In the genomic region with DNA sequence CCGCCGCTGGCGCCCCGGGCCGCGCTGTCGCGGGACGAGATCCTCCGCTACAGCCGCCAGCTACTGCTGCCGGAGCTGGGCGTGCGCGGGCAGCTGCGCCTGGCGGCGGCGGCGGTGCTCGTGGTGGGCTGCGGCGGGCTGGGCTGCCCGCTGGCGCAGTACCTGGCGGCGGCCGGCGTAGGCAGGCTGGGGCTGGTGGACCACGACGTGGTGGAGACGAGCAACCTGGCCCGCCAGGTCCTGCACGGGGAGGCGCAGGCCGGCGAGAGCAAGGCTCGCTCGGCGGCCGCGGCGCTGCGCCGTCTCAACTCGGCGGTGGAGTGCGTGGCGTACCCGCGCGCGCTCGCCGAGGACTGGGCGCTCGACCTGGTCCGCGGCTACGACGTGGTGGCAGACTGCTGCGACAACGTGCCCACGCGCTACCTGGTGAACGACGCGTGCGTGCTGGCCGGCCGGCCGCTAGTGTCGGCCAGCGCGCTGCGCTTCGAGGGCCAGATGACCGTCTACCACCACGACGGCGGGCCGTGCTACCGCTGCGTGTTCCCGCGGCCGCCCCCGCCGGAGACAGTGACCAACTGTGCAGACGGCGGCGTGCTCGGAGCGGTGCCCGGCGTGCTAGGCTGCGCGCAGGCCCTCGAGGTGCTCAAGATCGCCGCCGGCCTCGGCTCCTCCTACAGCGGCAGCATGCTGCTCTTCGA, we compare ENCODE assay signal across 8 mouse cellular contexts. TPM values are rescaled to one million over a fixed set of nuclear protein-coding genes. Genes with fewer than 3 reads are reported as not detected.
DNase-seq lines count a peak whose midpoint lies in the region; ATAC-seq and TF ChIP-seq lines count a peak whose summit lies in the region.

No protein-coding gene starts in this region.

- H3K9ac ChIP-seq in ES-Bruce4 (ENCODE audit: low read depth, poor library complexity, severe bottlenecking): peak overlapping the region; percentile 87
- peak overlapping the region; percentile 81 for H3K9ac ChIP-seq in midbrain, embryonic 16.5 days (ENCODE audit: low read depth, low read length)

- H3K36me3 ChIP-seq in heart, embryonic 10.5 days: peaks cover 32% of the 10 kb centered on the region
- peaks cover 10% of the 10 kb centered on the region for H3K36me3 ChIP-seq in ES-Bruce4 (ENCODE audit: control insufficient read depth, insufficient read depth, low read length, poor library complexity, severe bottlenecking)
- peaks cover 15% of the 10 kb centered on the region for H3K36me3 ChIP-seq in midbrain, embryonic 16.5 days (ENCODE audit: control insufficient read depth, insufficient read depth, low read length)

- peaks cover 31% of the 10 kb centered on the region for H3K4me1 ChIP-seq in heart, embryonic 10.5 days
- peaks cover 2% of the 10 kb centered on the region for H3K4me1 ChIP-seq in ES-Bruce4 (ENCODE audit: control insufficient read depth, insufficient read depth, low read length)
- peaks cover 35% of the 10 kb centered on the region for H3K4me1 ChIP-seq in midbrain, embryonic 16.5 days (ENCODE audit: control insufficient read depth, insufficient read depth, low read length)

- H3K4me3 ChIP-seq in heart, embryonic 10.5 days: peak overlapping the region; percentile 96
- H3K4me3 ChIP-seq in ES-Bruce4 (ENCODE audit: low read depth, low read length): peak overlapping the region; percentile 95
- peak overlapping the region; percentile 83 for H3K4me3 ChIP-seq in midbrain, embryonic 16.5 days (ENCODE audit: low read depth, low read length)

- peak; percentile 81 for ATAC-seq in midbrain, embryonic 16.5 days

- no peaks in the 10 kb centered on the region for H3K27me3 ChIP-seq in heart, embryonic 10.5 days (ENCODE audit: insufficient read depth, poor library complexity, severe bottlenecking)
- no peaks in the 10 kb centered on the region for H3K27me3 ChIP-seq in ES-Bruce4 (ENCODE audit: control insufficient read depth, insufficient read depth, low read length, poor library complexity, severe bottlenecking)
- no peaks in the 10 kb centered on the region for H3K27me3 ChIP-seq in midbrain, embryonic 16.5 days (ENCODE audit: control insufficient read depth, insufficient read depth, low read depth, low read length)

- DNase-seq in heart, embryonic 10.5 days (ENCODE audit: low spot score): no peak
- no peak for DNase-seq in heart, adult 9 months (ENCODE audit: low spot score in 2 of 2)
- peak; percentile 51 to 71 for DNase-seq in cerebellum, postnatal 14 days
- DNase-seq in heart, postnatal 4 days: peak; percentile 22
- peak; percentile 16 for DNase-seq in liver
- DNase-seq in Muller cell, postnatal 12 days (ENCODE audit: inconsistent ontology term): no peak

- no peak for TF ChIP-seq CTCF in ES-Bruce4 (IDR thresholded peaks at IDR 0.05; ENCODE audit: low read depth, low read length)

- WGBS in heart, embryonic 10.5 days: 3% methylated on average over 105 of the region's 105 CpGs
- 3% methylated on average over 93 of the region's 105 CpGs for WGBS in midbrain, embryonic 16.5 days

- peak overlapping the region; percentile 94 for H3K4me2 ChIP-seq in midbrain, embryonic 16.5 days (ENCODE audit: low read length)

- no peaks in the 10 kb centered on the region for H3K9me3 ChIP-seq in heart, embryonic 10.5 days
- no peaks in the 10 kb centered on the region for H3K9me3 ChIP-seq in ES-Bruce4 (replicated peaks; ENCODE audit: control insufficient read depth, insufficient read depth, low read length, poor library complexity, severe bottlenecking)
- no peaks in the 10 kb centered on the region for H3K9me3 ChIP-seq in midbrain, embryonic 16.5 days (replicated peaks; ENCODE audit: control insufficient read depth, low read length, poor library complexity, severe bottlenecking)

- peak overlapping the region; percentile 97 for H3K27ac ChIP-seq in heart, embryonic 10.5 days
- H3K27ac ChIP-seq in ES-Bruce4 (ENCODE audit: insufficient read depth, low read length): no peak overlapping the region
- peak overlapping the region; percentile 96 for H3K27ac ChIP-seq in midbrain, embryonic 16.5 days (ENCODE audit: low read length)

- no peak for TF ChIP-seq EP300 in ES-Bruce4 (IDR thresholded peaks at IDR 0.05; ENCODE audit: insufficient read depth, low read depth, low read length)

- TF ChIP-seq POLR2A in ES-Bruce4 (IDR thresholded peaks at IDR 0.05; ENCODE audit: insufficient read depth, low read length): no peak

RNA-seq across cellular contexts. Expression of a gene that starts 0.5 kb away (rescaled TPM):
- 5.3 and 7.3 TPM in 2 replicates for polyA plus RNA-seq in heart, embryonic 10.5 days (2016; fragmentation: Nextera tagmentation; extraction: Ambion mirVana)
- polyA plus RNA-seq in ES-Bruce4 (2011; ENCODE audit: insufficient read depth, insufficient read length, low read depth, missing spikeins): 3.2 and 3.4 TPM in 2 replicates
- total RNA-seq in heart, postnatal 4 days (2021): 1 to 10 TPM; 6.7 to 8.1 TPM
- polyA plus RNA-seq in midbrain, embryonic 16.5 days (2015; fragmentation: Nextera tagmentation; extraction: Ambion mirVana): 7.5 and 8.5 TPM in 2 replicates

RNA-seq across cellular contexts. Expression of a gene that starts 0.5 kb away (rescaled TPM):
- polyA plus RNA-seq in heart, embryonic 10.5 days (2016; fragmentation: Nextera tagmentation; extraction: Ambion mirVana): 79.5 and 84.1 TPM in 2 replicates
- 54.7 and 64.7 TPM in 2 replicates for polyA plus RNA-seq in ES-Bruce4 (2011; ENCODE audit: insufficient read depth, insufficient read length, low read depth, missing spikeins)
- 10 to 100 TPM; 50.8 to 60.8 TPM for total RNA-seq in heart, postnatal 4 days (2021)
- polyA plus RNA-seq in midbrain, embryonic 16.5 days (2015; fragmentation: Nextera tagmentation; extraction: Ambion mirVana): 80.3 and 83.4 TPM in 2 replicates

RNA-seq across cellular contexts. Expression of a gene that starts 0.8 kb away (rescaled TPM):
- 12.5 and 16.6 TPM in 2 replicates for polyA plus RNA-seq in heart, embryonic 10.5 days (2016; fragmentation: Nextera tagmentation; extraction: Ambion mirVana)
- polyA plus RNA-seq in ES-Bruce4 (2011; ENCODE audit: insufficient read depth, insufficient read length, low read depth, missing spikeins): 58.3 and 67.8 TPM in 2 replicates
- total RNA-seq in heart, postnatal 4 days (2021): 10 to 100 TPM; 23.0 to 32.3 TPM
- polyA plus RNA-seq in midbrain, embryonic 16.5 days (2015; fragmentation: Nextera tagmentation; extraction: Ambion mirVana): 18.2 and 21.7 TPM in 2 replicates

RNA-seq across cellular contexts. Expression of a gene that starts 24.0 kb away (rescaled TPM):
- 2.2 and 2.5 TPM in 2 replicates for polyA plus RNA-seq in heart, embryonic 10.5 days (2016; fragmentation: Nextera tagmentation; extraction: Ambion mirVana)
- 72.7 and 87.5 TPM in 2 replicates for polyA plus RNA-seq in ES-Bruce4 (2011; ENCODE audit: insufficient read depth, insufficient read length, low read depth, missing spikeins)
- 10 to 100 TPM; 69.1 to 70.2 TPM for total RNA-seq in heart, postnatal 4 days (2021)
- 2.7 and 2.8 TPM in 2 replicates for polyA plus RNA-seq in midbrain, embryonic 16.5 days (2015; fragmentation: Nextera tagmentation; extraction: Ambion mirVana)

RNA-seq across cellular contexts. Expression of a gene that starts 50.6 kb away (rescaled TPM):
- polyA plus RNA-seq in heart, embryonic 10.5 days (2016; fragmentation: Nextera tagmentation; extraction: Ambion mirVana): 2.6 and 4.2 TPM in 2 replicates
- polyA plus RNA-seq in ES-Bruce4 (2011; ENCODE audit: insufficient read depth, insufficient read length, low read depth, missing spikeins): 0.70 and 0.78 TPM in 2 replicates
- under 1 TPM in 1 of 2 experiments, not detected in 1; 0.07 TPM for total RNA-seq in heart, postnatal 4 days (2021)
- polyA plus RNA-seq in midbrain, embryonic 16.5 days (2015; fragmentation: Nextera tagmentation; extraction: Ambion mirVana): 3.5 and 3.6 TPM in 2 replicates

Comparison
In these comparisons a context has a peak if more than half of its experiments do, and no peak if none do; other contexts are left out.
1. DNase-seq: peak in cerebellum, postnatal 14 days (2 of 2), heart, postnatal 4 days (single experiment) and liver (single experiment); none in heart, embryonic 10.5 days (single experiment), heart, adult 9 months (0 of 2) and Muller cell, postnatal 12 days (single experiment).
2. Peak in every context shown above with its lines, with median percentiles within 50 percentile points of each other: H3K4me3 ChIP-seq.